Mouse (Mus musculus): ENCODE data around the gene Gpr22.

The Gpr22 gene

DNA sequence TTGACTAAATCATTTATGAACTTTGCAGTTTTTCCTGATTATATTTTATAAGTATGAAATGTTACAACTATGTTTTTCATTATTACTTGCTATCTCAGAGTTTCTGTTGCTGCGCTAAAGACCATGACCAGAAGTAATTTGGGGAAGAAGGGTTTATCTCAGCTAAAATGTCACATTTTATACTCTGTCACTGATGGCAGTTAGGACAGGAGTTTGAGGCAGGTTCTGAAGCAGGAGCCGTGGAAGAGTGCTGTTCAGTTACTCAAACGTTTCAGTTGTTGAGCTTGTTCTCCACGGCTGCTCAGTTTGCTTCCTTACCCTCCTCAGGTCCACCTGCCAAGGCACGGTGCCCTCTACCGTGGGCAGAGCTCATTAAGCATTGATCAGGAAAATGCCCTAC, 47.7 kb downstream of the Gpr22 start:
- DNase-seq, result no peak
